Mouse (Mus musculus) kidney, embryonic 15.5 days (tissue): ENCODE measurements around the gene Gimap9. TPM values are rescaled to one million over a fixed set of nuclear protein-coding genes. Genes with fewer than 3 reads are reported as not detected.
"Not testable (repeated sequence)": the region's sequence is repeated elsewhere in the genome, so short reads cannot be mapped to it uniquely, and the experiment has no call there.

Source experiments
- ATAC-seq: fragments of 200-750 bp; cut with Nextera tagmentation; replicated peaks from 2 replicates; pipeline ENCODE4 v1.8.0; 2017; ENCODE audit warnings: moderate TSS enrichment; ENCODE audit not compliant: low FRiP score
- H3K27ac ChIP-seq: fragments of 300-500 bp; sonication (generic); 2 replicates; pipeline ENCODE4 v1.5.1; 2015; ENCODE audit warnings: mild to moderate bottlenecking, inconsistent platforms
- H3K27me3 ChIP-seq: fragments of 300-500 bp; sonication (generic); 2 replicates; pipeline ENCODE4 v1.6.1; 2015; ENCODE audit warnings: inconsistent platforms
- H3K36me3 ChIP-seq: fragments of 300-500 bp; sonication (generic); 2 replicates; pipeline ENCODE4 v1.6.1; 2015; ENCODE audit warnings: inconsistent platforms
- H3K4me1 ChIP-seq: fragments of 300-500 bp; sonication (generic); 2 replicates; pipeline ENCODE4 v1.6.1; 2015; ENCODE audit warnings: inconsistent platforms
- H3K4me2 ChIP-seq: fragments of 300-500 bp; sonication (generic); 2 replicates; pipeline ENCODE4 v1.6.1; 2015; ENCODE audit warnings: moderate library complexity, mild to moderate bottlenecking, inconsistent platforms
- H3K4me3 ChIP-seq: fragments of 300-500 bp; sonication (generic); replicated peaks from 2 replicates; pipeline ENCODE4 v1.5.1; 2015; ENCODE audit warnings: mild to moderate bottlenecking, inconsistent platforms
- H3K9ac ChIP-seq: fragments of 300-500 bp; sonication (generic); 2 replicates; pipeline ENCODE4 v1.6.1; 2015; ENCODE audit warnings: mild to moderate bottlenecking, inconsistent platforms
- H3K9me3 ChIP-seq: fragments of 300-500 bp; sonication (generic); replicated peaks from 2 replicates; pipeline ENCODE4 v1.6.1; 2016; ENCODE audit warnings: inconsistent platforms
- WGBS: fragments of 180-500 bp; shearing (Covaris S2); methylation state at CpG from one replicate; pipeline ENCODE4 v1.1.7; 2015; ENCODE audit warnings: mixed read lengths; 5-methylcytosine and 5-hydroxymethylcytosine counted together
- polyA plus RNA-seq: library from polyadenylated mRNA; unstranded; fragments of >200 nt; fragmentation: Nextera tagmentation; extraction: Ambion mirVana; gene quantifications from 2 replicates; pipeline ENCODE4 v1.2.1, GENCODE M21; 2015

Gene Gimap9
- polyA plus RNA-seq, 1 experiment from 2014 or later, result 11.7 TPM

DNA sequence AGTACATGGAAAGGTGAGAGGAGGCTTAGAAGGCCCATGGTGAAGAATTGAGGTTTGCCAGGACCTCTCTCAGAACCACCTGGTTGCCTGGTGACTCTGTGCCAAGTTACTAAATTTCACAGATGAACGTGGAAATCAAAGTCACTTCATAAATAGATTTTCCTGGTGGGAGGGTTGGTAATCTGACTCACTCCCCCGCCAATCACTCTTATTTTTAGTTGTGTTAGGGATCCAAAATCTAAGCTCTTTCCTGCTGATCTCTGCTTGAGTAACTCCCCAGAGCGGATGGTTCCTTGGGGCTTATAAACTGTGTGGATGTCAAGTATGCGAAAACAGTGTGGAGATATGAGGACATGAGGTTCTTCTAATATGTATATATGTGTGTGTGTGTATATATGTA lies 6.3 kb downstream of the Gimap9 start:
- no peaks in the 10 kb centered on the region for H3K9me3 ChIP-seq
- H3K36me3 ChIP-seq, result no peaks in the 10 kb centered on the region
- no peak overlapping the region for H3K4me3 ChIP-seq
- no peak overlapping the region for H3K4me2 ChIP-seq
- H3K27ac ChIP-seq, result peak overlapping the region; percentile 3; the same call in 1 of the 2 replicates
- no peak for ATAC-seq
- no peak overlapping the region for H3K9ac ChIP-seq
- no peaks in the 10 kb centered on the region for H3K4me1 ChIP-seq
- H3K27me3 ChIP-seq, result no peaks in the 10 kb centered on the region
- WGBS, result 72% methylated on average over 4 of the region's 4 CpGs

DNA sequence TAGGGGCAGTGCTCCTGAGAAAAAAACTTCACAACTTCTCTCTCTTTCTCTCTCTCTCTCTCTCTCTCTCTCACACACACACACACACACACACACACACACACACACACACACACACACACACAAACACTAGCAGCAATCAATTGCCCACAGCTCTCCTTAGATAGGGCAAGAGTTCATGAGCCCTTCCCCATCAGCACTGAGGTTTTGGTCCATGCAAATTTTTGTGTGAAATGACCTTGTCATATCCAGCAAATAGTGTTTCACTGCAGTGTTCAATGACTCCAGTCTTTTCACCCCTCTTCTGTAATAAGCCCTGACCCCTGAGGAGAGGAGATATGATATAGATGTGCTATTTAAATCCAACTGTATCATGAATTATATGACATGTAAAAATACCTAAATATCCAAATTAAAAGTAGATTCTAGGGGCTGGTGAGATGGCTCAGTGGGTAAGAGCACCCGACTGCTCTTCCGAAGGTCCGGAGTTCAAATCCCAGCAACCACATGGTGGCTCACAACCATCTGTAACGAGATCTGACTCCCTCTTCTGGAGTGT lies 7.4 kb downstream of the Gimap9 start:
- not testable (repeated sequence) for H3K27me3 ChIP-seq, H3K4me3 ChIP-seq, ATAC-seq, H3K9ac ChIP-seq, H3K36me3 ChIP-seq, H3K27ac ChIP-seq, H3K9me3 ChIP-seq, H3K4me1 ChIP-seq, H3K4me2 ChIP-seq
- 83% methylated on average over 4 of the region's 4 CpGs for WGBS

DNA sequence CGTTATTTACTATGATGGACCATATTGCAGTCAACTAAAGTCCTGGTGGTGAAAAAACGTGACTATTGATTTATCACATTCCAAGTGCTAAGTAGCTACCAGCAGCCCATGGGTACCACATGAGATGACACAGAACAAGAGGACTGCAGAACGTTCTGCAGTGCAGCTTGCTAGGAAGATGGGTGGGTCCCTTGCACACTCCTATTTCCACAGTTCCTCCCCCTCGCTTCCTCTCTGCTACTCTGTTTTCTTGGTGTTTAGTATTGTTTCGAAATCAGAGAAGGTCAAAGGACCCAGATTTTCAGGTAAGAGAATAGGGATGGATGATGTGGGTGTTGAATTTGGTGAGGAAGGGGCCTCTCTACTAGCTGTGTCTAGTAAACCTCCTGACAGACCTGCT lies 8.4 kb downstream of the Gimap9 start, which contains the start of gene Gimap4:
Gene Gimap4 (plus strand): TSS at position 231 of the 400 bp plus-strand sequence.
- Histone ChIP-seq H3K4me3 (peak within 1 kb of the TSS; percentile 29), H3K4me1 (no peaks in the 10 kb centered on the region), H3K4me2 (peak within 1 kb of the TSS; percentile 26; the same call in 1 of the 2 replicates), H3K9ac (no peak within 1 kb of the TSS), H3K27ac (peak within 1 kb of the TSS; percentile 60), H3K36me3 (no peaks in the 10 kb centered on the region), H3K27me3 (no peaks in the 10 kb centered on the region), H3K9me3 (no peaks in the 10 kb centered on the region)
- ATAC-seq, result no peak
- WGBS, result 49% methylated on average over 5 of the region's 5 CpGs

DNA sequence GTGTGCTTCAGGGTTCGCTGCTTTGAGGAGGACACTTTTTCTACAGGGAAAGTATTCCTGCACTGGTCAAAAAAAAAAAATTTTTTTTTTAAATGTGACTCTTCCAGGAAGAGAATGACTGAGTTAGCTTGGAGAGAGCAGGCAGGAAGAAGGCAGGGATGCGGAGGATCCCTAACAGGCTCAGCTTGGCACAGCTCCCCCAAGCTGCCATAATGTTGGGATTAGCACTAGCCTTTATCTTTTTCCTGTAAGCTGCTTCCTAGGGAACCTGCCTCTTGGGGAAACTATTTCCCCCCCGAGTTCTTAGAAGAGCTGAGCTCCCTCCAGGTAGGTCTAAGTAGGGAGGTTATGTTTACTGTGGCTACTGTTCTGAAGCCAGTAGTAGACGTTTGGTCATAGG lies 8.9 kb downstream of the Gimap9 start:
- Histone ChIP-seq H3K27me3 (no peaks in the 10 kb centered on the region), H3K27ac (peak overlapping the region; percentile 60), H3K36me3 (no peaks in the 10 kb centered on the region), H3K9ac (no peak overlapping the region), H3K4me2 (0 out of 2 replicates have a peak overlapping the region, but pooled peaks have one; percentile 12), H3K4me1 (no peaks in the 10 kb centered on the region), H3K4me3 (peak overlapping the region; percentile 29), H3K9me3 (no peaks in the 10 kb centered on the region)
- ATAC-seq, result no peak
- 54% methylated on average over 4 of the region's 4 CpGs for WGBS

DNA sequence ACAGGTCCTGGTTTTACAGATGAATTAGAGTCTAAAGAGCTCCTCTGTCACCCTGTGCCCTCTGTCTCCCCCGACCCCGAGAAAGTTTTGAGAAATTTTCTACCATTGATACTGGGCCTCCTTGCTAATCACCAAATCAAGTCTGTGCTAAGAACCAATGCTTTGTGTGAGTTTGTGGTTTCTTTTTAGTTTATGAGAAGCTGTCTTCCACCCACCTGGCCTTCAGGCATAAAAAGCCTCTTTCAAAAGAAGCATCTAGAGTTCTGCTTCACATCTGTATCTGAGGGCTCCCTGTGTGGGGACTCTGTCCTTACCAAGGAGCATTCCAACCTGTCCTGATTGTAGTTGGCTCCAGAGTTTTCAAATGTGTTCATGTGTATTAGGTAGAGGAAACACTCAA lies 9.3 kb downstream of the Gimap9 start:
- H3K4me2 ChIP-seq, result peak overlapping the region; percentile 26
- H3K4me1 ChIP-seq, result no peaks in the 10 kb centered on the region
- WGBS, result 80% methylated on average over 2 of the region's 2 CpGs
- H3K27me3 ChIP-seq, result no peaks in the 10 kb centered on the region
- peak overlapping the region; percentile 29 for H3K4me3 ChIP-seq
- H3K9ac ChIP-seq, result no peak overlapping the region
- no peaks in the 10 kb centered on the region for H3K9me3 ChIP-seq
- peak overlapping the region; percentile 60; the same call in 1 of the 2 replicates for H3K27ac ChIP-seq
- H3K36me3 ChIP-seq, result no peaks in the 10 kb centered on the region
- ATAC-seq, result no peak

DNA sequence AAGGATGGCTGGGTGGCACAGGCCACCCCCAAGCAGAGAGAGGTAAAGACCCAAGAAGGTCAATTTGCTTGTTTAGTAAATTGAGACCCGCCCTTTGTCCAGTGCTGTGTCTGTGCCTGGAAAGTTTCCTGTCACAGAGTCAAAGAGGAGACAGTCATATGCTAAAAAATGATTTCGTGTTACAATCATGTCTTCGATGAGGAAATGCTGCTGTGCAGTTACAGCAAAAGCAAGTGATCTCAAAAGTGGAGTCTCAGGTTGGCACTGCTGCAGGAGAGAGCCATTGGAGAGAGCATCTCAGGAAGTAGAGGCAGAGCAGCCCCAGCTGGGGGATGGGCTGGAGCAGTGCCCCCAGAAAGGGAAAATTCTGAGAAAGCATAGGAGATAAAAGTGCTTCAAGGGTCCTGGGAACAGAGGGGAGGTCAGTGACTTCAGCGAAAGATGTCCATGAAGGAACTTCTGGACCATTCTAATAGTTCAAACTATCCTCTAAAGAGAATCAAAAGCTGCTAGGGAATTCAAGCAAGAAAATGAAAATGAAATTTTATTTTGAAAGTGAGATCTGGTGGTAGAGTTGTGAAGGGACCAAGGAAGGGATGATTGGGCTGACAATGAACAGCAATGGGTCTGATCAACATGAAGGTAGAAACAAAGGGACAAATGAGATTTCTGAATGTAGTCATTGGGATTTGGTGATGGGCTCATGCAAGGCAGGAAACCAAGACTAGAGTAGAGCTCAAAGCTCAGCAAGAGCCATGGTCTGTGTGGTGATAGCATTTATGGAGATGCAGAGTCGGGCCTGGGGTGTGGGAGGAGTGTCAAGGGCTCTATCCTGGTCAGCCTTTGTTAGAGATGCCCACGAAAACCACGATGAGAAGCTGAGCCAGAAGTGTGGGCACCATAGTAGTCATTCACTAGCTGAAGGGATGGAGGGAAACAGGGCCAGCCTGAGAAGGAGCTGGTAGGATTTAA lies 10.1 kb downstream of the Gimap9 start:
- Histone ChIP-seq H3K4me2 (peak overlapping the region; percentile 26), H3K27me3 (no peaks in the 10 kb centered on the region), H3K27ac (0 out of 2 replicates have a peak overlapping the region, but pooled peaks have one; percentile 37)

DNA sequence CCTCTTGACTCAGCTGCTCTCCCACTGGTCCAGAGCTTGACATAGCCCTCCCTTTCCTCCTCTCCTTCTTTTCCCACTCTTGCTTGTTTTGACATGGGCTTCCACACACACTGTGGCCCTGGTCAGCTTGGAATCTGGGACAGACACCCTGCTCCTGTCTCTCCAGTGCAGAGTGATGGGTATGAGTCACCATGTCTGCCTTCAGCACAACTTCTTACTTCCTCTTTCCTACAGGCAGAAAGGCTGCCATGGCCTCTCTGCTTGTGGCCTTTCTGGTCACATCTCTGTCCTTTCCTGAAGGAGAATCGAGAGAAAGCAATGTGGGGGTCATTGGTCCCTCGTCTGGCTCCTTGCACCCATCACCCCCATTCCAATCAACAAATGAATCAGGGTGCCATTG lies 11.1 kb downstream of the Gimap9 start:
- H3K4me3 ChIP-seq, result no peak overlapping the region
- H3K27ac ChIP-seq, result no peak overlapping the region
- no peaks in the 10 kb centered on the region for H3K27me3 ChIP-seq
- no peaks in the 10 kb centered on the region for H3K9me3 ChIP-seq
- ATAC-seq, result no peak
- H3K4me1 ChIP-seq, result no peaks in the 10 kb centered on the region
- H3K36me3 ChIP-seq, result no peaks in the 10 kb centered on the region
- WGBS, result 51% methylated on average over 2 of the region's 2 CpGs
- H3K4me2 ChIP-seq, result peak overlapping the region; percentile 26; the same call in 1 of the 2 replicates
- no peak overlapping the region for H3K9ac ChIP-seq

More for the DNA sequence above, 10.1 kb downstream of the Gimap9 start:
- Histone ChIP-seq H3K9ac (no peak overlapping the region), H3K9me3 (no peaks in the 10 kb centered on the region), H3K4me3 (peak overlapping the region; percentile 29), H3K36me3 (no peaks in the 10 kb centered on the region), H3K4me1 (no peaks in the 10 kb centered on the region)
- WGBS, result 73% methylated on average over 7 of the region's 7 CpGs
- no peak for ATAC-seq

DNA sequence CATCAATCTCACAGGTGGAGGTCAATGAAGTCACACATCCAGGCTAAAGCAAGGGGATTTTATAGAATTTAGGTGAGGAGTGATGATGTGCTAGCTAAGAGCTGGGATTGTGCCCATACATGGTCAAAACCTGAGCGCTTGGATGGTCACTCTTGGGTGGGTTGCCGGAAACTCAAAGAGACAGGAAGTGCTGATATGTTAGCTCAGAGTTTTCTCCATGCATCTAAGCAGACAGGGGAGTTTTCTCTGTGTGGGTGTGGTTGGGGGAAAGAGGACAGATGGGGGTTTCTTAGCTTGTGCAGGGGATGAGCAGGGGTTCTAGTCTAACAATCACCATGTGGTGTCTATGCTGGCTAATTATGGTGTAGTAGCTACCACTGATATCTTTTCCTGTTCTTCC lies 13.4 kb downstream of the Gimap9 start:
- H3K27me3 ChIP-seq, result no peaks in the 10 kb centered on the region
- ATAC-seq, result no peak
- no peaks in the 10 kb centered on the region for H3K9me3 ChIP-seq
- no peak overlapping the region for H3K27ac ChIP-seq
- H3K4me2 ChIP-seq, result no peak overlapping the region
- no peak overlapping the region for H3K4me3 ChIP-seq
- no peaks in the 10 kb centered on the region for H3K4me1 ChIP-seq
- no peak overlapping the region for H3K9ac ChIP-seq
- WGBS, result 77% methylated on average over 2 of the region's 2 CpGs
- H3K36me3 ChIP-seq, result no peaks in the 10 kb centered on the region

DNA sequence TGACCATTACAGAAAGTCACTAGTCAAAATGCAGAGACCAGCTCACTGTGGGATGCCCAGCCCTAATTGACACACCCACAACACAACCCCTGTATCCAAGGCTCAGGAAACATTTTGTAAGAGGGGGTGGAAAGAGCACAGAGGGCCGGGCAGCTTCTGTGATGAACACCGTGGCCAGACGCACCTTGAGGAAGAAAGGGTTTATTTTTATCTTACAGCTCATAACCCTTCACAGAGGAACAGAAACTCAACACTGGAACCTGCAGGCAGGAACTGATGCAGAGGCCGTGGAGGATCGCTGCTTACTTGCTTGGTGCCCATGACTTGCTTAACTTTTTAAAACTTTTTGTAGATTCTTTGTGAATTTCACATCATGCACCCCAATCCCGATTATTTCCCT lies 17.0 kb downstream of the Gimap9 start:
- H3K27ac ChIP-seq, result no peak overlapping the region
- ATAC-seq, result no peak
- 88% methylated on average over 6 of the region's 6 CpGs for WGBS

DNA sequence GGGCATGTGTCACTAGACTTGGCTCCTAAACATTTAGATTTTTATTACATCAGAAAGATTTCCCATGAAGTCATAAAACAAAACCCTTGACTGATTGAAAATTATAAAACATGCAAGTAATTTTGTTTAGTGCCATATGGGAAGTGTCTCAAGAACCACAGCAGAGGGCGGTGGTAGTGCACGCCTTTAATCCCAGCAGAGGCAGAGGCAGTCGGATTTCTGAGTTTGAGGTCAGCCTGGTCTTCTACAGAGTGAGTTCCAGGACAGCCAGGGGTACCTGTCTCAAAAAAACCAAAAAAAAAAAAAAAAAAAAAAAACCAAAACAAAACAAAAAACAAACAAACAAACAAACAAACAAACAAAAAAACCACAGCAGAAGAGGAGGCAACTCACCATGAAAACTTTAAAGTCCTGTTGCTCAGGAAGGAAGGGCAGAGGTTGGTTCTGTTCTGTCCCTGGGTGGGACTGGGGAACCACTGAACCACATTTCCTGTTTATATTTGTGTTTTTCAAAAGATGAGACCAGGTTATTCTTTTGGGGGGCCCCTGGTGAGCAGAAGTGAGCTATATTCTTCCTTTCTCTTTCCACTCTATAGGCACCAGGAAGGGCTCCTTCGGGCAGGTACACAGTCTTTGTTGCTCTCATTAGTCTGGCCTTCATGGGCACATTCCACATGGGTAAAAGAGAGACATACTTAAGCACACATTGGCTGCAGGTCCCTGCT lies 21.1 kb downstream of the Gimap9 start:
- Histone ChIP-seq H3K36me3 (no peaks in the 10 kb centered on the region; the same call in 1 of the 2 replicates), H3K4me2 (no peak overlapping the region), H3K27me3 (no peaks in the 10 kb centered on the region), H3K9ac (no peak overlapping the region), H3K4me3 (no peak overlapping the region), H3K4me1 (0 out of 2 replicates have a peak, but pooled peaks cover 3% of the 10 kb centered on the region), H3K27ac (peak overlapping the region; percentile 73), H3K9me3 (no peaks in the 10 kb centered on the region)
- ATAC-seq, result no peak
- 83% methylated on average over 4 of the region's 4 CpGs for WGBS

More for the DNA sequence above, 17.0 kb downstream of the Gimap9 start:
- 0 out of 2 replicates have a peak, but pooled peaks cover 3% of the 10 kb centered on the region for H3K4me1 ChIP-seq
- H3K27me3 ChIP-seq, result no peaks in the 10 kb centered on the region
- H3K4me2 ChIP-seq, result no peak overlapping the region
- no peaks in the 10 kb centered on the region for H3K9me3 ChIP-seq
- H3K4me3 ChIP-seq, result no peak overlapping the region
- H3K9ac ChIP-seq, result no peak overlapping the region
- no peaks in the 10 kb centered on the region for H3K36me3 ChIP-seq

DNA sequence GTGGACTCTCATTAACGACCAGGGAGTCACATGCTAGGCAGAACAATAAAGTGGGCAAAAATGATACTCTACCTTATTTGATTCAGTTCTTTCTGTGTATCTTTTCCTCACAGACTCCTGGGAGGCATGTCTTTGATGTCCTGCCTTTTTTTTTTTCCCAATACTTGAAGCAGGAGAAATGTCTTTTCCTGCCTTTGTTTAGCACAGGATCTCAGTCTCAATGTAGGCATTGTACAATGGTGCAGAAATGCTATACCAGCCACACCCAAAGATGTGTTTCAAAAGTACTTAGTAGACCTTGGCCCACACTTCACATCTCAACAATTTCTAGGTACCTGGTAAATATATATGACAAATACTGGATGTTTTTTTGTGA lies 21.6 kb downstream of the Gimap9 start:
- WGBS, result 44% methylated on average over 1 of the region's 1 CpGs
- ATAC-seq, result no peak
- H3K4me2 ChIP-seq, result no peak overlapping the region
- peak overlapping the region; percentile 73 for H3K27ac ChIP-seq
- no peaks in the 10 kb centered on the region; the same call in 1 of the 2 replicates for H3K36me3 ChIP-seq
- H3K4me3 ChIP-seq, result no peak overlapping the region
- H3K9ac ChIP-seq, result no peak overlapping the region
- no peaks in the 10 kb centered on the region for H3K27me3 ChIP-seq
- H3K4me1 ChIP-seq, result 0 out of 2 replicates have a peak, but pooled peaks cover 3% of the 10 kb centered on the region
- no peaks in the 10 kb centered on the region for H3K9me3 ChIP-seq
